Mouse (Mus musculus) liver, postnatal 0 days (tissue): ENCODE results near the gene Zfp148. TPM values are rescaled to one million over a fixed set of nuclear protein-coding genes. Genes with fewer than 3 reads are reported as not detected.
A peak's percentile ranks its signal among the peaks of the same experiment; 100 is the strongest.
"Not testable (repeated sequence)": the region's sequence is repeated elsewhere in the genome, so short reads cannot be mapped to it uniquely, and the experiment has no call there.

Source experiments
- ATAC-seq: fragments of 200-750 bp; cut with Nextera tagmentation; 2 replicates; pipeline ENCODE4 v1.8.0; 2017; ENCODE audit warnings: mild to moderate bottlenecking, moderate library complexity
- DNase-seq: peaks from one replicate; pipeline ENCODE4 v3.0.0-alpha.2; 2016
- H3K27ac ChIP-seq: fragments of 300-500 bp; sonication (generic); 2 replicates; pipeline ENCODE4 v1.5.1; 2014; ENCODE audit warnings: antibody characterized with exemption, moderate library complexity, mild to moderate bottlenecking, low read depth
- H3K27me3 ChIP-seq: fragments of 300-500 bp; sonication (generic); 2 replicates; pipeline ENCODE4 v1.6.1; 2014; ENCODE audit warnings: low read length, control low read depth, mixed read lengths; ENCODE audit not compliant: insufficient read depth
- H3K36me3 ChIP-seq: fragments of 300-500 bp; sonication (generic); replicated peaks from 2 replicates; pipeline ENCODE4 v1.6.1; 2014; ENCODE audit warnings: mild to moderate bottlenecking, control low read depth, low read length, moderate library complexity, mixed read lengths; ENCODE audit not compliant: insufficient read depth
- H3K4me1 ChIP-seq: fragments of 300-500 bp; sonication (generic); 2 replicates; pipeline ENCODE4 v1.6.1; 2014; ENCODE audit warnings: antibody characterized with exemption, mild to moderate bottlenecking, control low read depth; ENCODE audit not compliant: insufficient read depth
- H3K4me2 ChIP-seq: fragments of 300-500 bp; sonication (generic); 2 replicates; pipeline ENCODE4 v1.6.1; 2014; ENCODE audit warnings: low read depth, mild to moderate bottlenecking, low read length, moderate library complexity, mixed read lengths
- H3K4me3 ChIP-seq: fragments of 300-500 bp; sonication (generic); 2 replicates; pipeline ENCODE4 v1.5.1; 2014; ENCODE audit warnings: low read depth, low read length
- H3K9ac ChIP-seq: fragments of 300-500 bp; sonication (generic); replicated peaks from 2 replicates; pipeline ENCODE4 v1.6.1; 2014; ENCODE audit warnings: mild to moderate bottlenecking, moderate library complexity
- H3K9me3 ChIP-seq: fragments of 300-500 bp; sonication (generic); 2 replicates; pipeline ENCODE4 v1.6.1; 2016; ENCODE audit warnings: mild to moderate bottlenecking, control low read depth, low read length, mixed read lengths
- CTCF ChIP-seq: sonication (generic); IDR thresholded peaks from 2 replicates; pipeline ENCODE4 v1.5.1; 2016; ENCODE audit warnings: antibody characterized with exemption, low read depth
- EP300 ChIP-seq: IDR thresholded peaks from 2 replicates; pipeline ENCODE4 v1.6.1; 2016; ENCODE audit warnings: antibody characterized with exemption, low read depth, mild to moderate bottlenecking
- WGBS: fragments of 180-500 bp; shearing (Covaris S2); extraction: QIAGEN DNeasy Blood & Tissue Kit; methylation state at CpG from one replicate; pipeline ENCODE4 v1.1.7; 2014; ENCODE audit not compliant: insufficient replicate concordance; 5-methylcytosine and 5-hydroxymethylcytosine counted together
- polyA plus RNA-seq: library from polyadenylated mRNA; unstranded; fragments of >200 nt; fragmentation: Nextera tagmentation; extraction: Ambion mirVana; gene quantifications from 2 replicates; pipeline ENCODE4 v1.2.1, GENCODE M21; 2015

The Zfp148 gene
- polyA plus RNA-seq, 1 experiment from 2014 or later = 13.2 TPM

GRCm38 (mm10) chr16:33379219-33379943, 1.3 kb upstream of the Zfp148 start:
- Histone ChIP-seq H3K9ac (no peak overlapping the region), H3K27me3 (no peaks in the 10 kb centered on the region), H3K27ac (peak overlapping the region; percentile 95), H3K9me3 (no peaks in the 10 kb centered on the region), H3K4me1 (peaks cover 7% of the 10 kb centered on the region; the same call in 1 of the 2 replicates), H3K36me3 (no peaks in the 10 kb centered on the region), H3K4me3 (peak overlapping the region; percentile 89), H3K4me2 (peak overlapping the region; percentile 93)
- DNase-seq = peak; percentile 29
- ATAC-seq = no peak
- WGBS = 46% methylated on average over 6 of the region's 6 CpGs
- TF ChIP-seq CTCF = no peak
- no peak for TF ChIP-seq EP300

- ATAC-seq = peak; percentile 79
- DNase-seq = peak; percentile 61
- H3K4me1 ChIP-seq = peaks cover 7% of the 10 kb centered on the region; the same call in 1 of the 2 replicates
Observed at GRCm38 (mm10) chr16:33380882-33381613, 412 bp downstream of the Zfp148 start.

GRCm38 (mm10) chr16:33381614-33382245, 1.1 kb downstream of the Zfp148 start:
- TF ChIP-seq CTCF = no peak
- no peak for TF ChIP-seq EP300
- Histone ChIP-seq H3K36me3 (no peaks in the 10 kb centered on the region), H3K27me3 (no peaks in the 10 kb centered on the region), H3K27ac (peak overlapping the region; percentile 95), H3K9ac (peak overlapping the region; percentile 95), H3K9me3 (no peaks in the 10 kb centered on the region), H3K4me1 (peaks cover 7% of the 10 kb centered on the region; the same call in 1 of the 2 replicates), H3K4me2 (peak overlapping the region; percentile 93), H3K4me3 (peak overlapping the region; percentile 89)
- DNase-seq (no peak), ATAC-seq (no peak)
- WGBS = 2% methylated on average over 18 of the region's 18 CpGs

More at GRCm38 (mm10) chr16:33380882-33381613, 412 bp downstream of the Zfp148 start:
- H3K27ac ChIP-seq = peak overlapping the region; percentile 95
- H3K27me3 ChIP-seq = no peaks in the 10 kb centered on the region
- H3K4me2 ChIP-seq = peak overlapping the region; percentile 93
- no peaks in the 10 kb centered on the region for H3K36me3 ChIP-seq
- no peak for TF ChIP-seq EP300
- no peak for TF ChIP-seq CTCF
- H3K9me3 ChIP-seq = no peaks in the 10 kb centered on the region
- WGBS = 3% methylated on average over 39 of the region's 80 CpGs
- H3K4me3 ChIP-seq = peak overlapping the region; percentile 89
- peak overlapping the region; percentile 95 for H3K9ac ChIP-seq

DNA sequence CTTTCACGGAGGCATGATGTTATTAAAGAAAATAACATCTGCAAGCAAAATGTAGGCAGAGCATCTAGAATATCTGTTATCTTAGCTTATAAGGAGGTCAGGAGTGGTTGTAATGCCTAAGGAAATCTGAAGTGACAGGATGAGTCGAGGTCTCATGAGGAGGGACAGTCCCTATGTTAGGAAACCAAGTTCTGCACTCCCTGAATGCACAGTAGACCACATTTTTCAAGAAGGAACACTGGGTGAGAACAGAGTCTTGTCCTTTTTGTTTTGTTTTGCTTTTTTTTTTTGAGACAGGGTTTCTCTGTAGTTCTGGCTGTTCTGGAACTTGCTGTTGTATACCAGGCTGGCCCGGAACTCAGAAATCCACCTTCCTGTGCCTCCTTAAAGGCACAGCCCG, 1.7 kb downstream of the Zfp148 start:
- no peak for DNase-seq
- H3K9ac ChIP-seq = peak overlapping the region; percentile 95; the same call in 1 of the 2 replicates
- TF ChIP-seq CTCF = no peak
- no peak for TF ChIP-seq EP300
- peak overlapping the region; percentile 89 for H3K4me3 ChIP-seq
- no peak for ATAC-seq
- no peaks in the 10 kb centered on the region for H3K9me3 ChIP-seq
- no peaks in the 10 kb centered on the region for H3K36me3 ChIP-seq
- H3K4me2 ChIP-seq = peak overlapping the region; percentile 93
- H3K4me1 ChIP-seq = peaks cover 7% of the 10 kb centered on the region; the same call in 1 of the 2 replicates
- 25% methylated on average over 4 of the region's 4 CpGs for WGBS
- H3K27me3 ChIP-seq = no peaks in the 10 kb centered on the region
- no peak overlapping the region for H3K27ac ChIP-seq

GRCm38 (mm10) chr16:33383584-33383983, 2.9 kb downstream of the Zfp148 start:
- Histone ChIP-seq H3K4me3 (no peak overlapping the region), H3K9ac (no peak overlapping the region), H3K4me1 (peaks cover 7% of the 10 kb centered on the region; the same call in 1 of the 2 replicates), H3K27me3 (no peaks in the 10 kb centered on the region), H3K9me3 (no peaks in the 10 kb centered on the region), H3K27ac (no peak overlapping the region), H3K36me3 (no peaks in the 10 kb centered on the region), H3K4me2 (no peak overlapping the region)
- no peak for DNase-seq
- TF ChIP-seq EP300 = no peak
- TF ChIP-seq CTCF = no peak
- 90% methylated on average over 3 of the region's 3 CpGs for WGBS
- ATAC-seq = no peak

DNA sequence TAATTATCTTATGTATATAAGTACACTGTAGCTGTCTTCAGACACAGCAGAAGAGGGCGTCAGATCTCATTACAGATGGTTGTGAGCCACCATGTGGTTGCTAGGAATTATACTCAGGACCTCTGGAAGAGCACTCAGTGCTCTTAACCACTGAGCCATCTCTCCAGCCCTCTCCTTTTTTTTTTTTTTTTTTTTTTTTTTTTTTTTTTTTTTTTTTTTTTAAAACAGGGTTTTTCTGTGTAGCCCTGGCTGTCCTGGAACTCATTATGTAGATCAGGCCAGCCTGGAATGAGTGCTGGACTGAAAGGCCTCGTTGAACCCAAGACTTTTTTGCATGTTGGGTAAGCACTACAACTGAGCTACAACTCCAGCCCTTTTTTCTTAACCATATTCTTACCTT, 3.4 kb downstream of the Zfp148 start:
- not testable (repeated sequence) for H3K9me3 ChIP-seq, DNase-seq, H3K4me3 ChIP-seq, H3K36me3 ChIP-seq, H3K4me1 ChIP-seq, H3K27me3 ChIP-seq, H3K9ac ChIP-seq, H3K27ac ChIP-seq, ATAC-seq, H3K4me2 ChIP-seq
- WGBS = 74% methylated on average over 2 of the region's 2 CpGs
